Mouse (Mus musculus) MEL (cell line): ENCODE results near the gene Alox5ap.

Source experiments
- E2F4 ChIP-seq: IDR thresholded peaks from 2 replicates; pipeline ENCODE4 v1.6.1; 2011; ENCODE audit warnings: low read depth, low read length, improper control_type of control experiment, borderline replicate concordance
- MXI1 ChIP-seq: IDR thresholded peaks from 2 replicates; pipeline ENCODE4 v1.6.1; 2011; ENCODE audit warnings: mild to moderate bottlenecking, low read depth, low read length, improper control_type of control experiment

- TF ChIP-seq E2F4 (no peak), MXI1 (peak; percentile 36; the same call in 1 of the 2 replicates)
These were observed 71.1 kb downstream of the Alox5ap start for GRCm38 (mm10) chr5:149335563-149336238.
